Mouse (Mus musculus): Measurements from ENCODE around the gene Map2k5.

Map2k5 gene

GRCm38 (mm10) chr9:63339256-63339655 is 38.4 kb downstream of the Map2k5 start:
- no peak for DNase-seq (ENCODE audit: low spot score in 2 of 2)

- no peak for DNase-seq (ENCODE audit: low spot score in 2 of 2)
Measured at GRCm38 (mm10) chr9:63338716-63339115, 39.0 kb downstream of the Map2k5 start.

GRCm38 (mm10) chr9:63335816-63336215 is 41.9 kb downstream of the Map2k5 start:
- no peak for DNase-seq (ENCODE audit: low spot score in 2 of 2)

GRCm38 (mm10) chr9:63333074-63333473 is 44.6 kb downstream of the Map2k5 start:
- no peak for DNase-seq (ENCODE audit: low spot score in 2 of 2)

- DNase-seq (ENCODE audit: low spot score in 2 of 2), result no peak
Measured at GRCm38 (mm10) chr9:63331246-63331645, 46.5 kb downstream of the Map2k5 start.

- no peak for DNase-seq (ENCODE audit: low spot score in 2 of 2)
Measured at GRCm38 (mm10) chr9:63328958-63329685, 48.6 kb downstream of the Map2k5 start.

GRCm38 (mm10) chr9:63315231-63315630 is 62.5 kb downstream of the Map2k5 start:
- no peak for DNase-seq (ENCODE audit: low spot score in 2 of 2)

GRCm38 (mm10) chr9:63314126-63314525 is 63.6 kb downstream of the Map2k5 start:
- DNase-seq (ENCODE audit: low spot score in 2 of 2), result no peak

GRCm38 (mm10) chr9:63309956-63310355 is 67.7 kb downstream of the Map2k5 start:
- no peak for DNase-seq (ENCODE audit: low spot score in 2 of 2)

- peak in 1 of 2 experiments; percentile 15 for DNase-seq (ENCODE audit: low spot score in 2 of 2)
Measured at GRCm38 (mm10) chr9:63309008-63309407, 68.7 kb downstream of the Map2k5 start.

GRCm38 (mm10) chr9:63308441-63308840 is 69.3 kb downstream of the Map2k5 start:
- no peak for DNase-seq (ENCODE audit: low spot score in 2 of 2)

GRCm38 (mm10) chr9:63302511-63302910 is 75.2 kb downstream of the Map2k5 start:
- peak in 1 of 2 experiments; percentile 24 for DNase-seq (ENCODE audit: low spot score in 2 of 2)

GRCm38 (mm10) chr9:63298656-63299055 is 79.0 kb downstream of the Map2k5 start:
- DNase-seq (ENCODE audit: low spot score in 2 of 2), result no peak

GRCm38 (mm10) chr9:63295551-63295958 is 82.1 kb downstream of the Map2k5 start:
- no peak for DNase-seq (ENCODE audit: low spot score in 2 of 2)

GRCm38 (mm10) chr9:63294846-63295245 is 82.9 kb downstream of the Map2k5 start:
- DNase-seq (ENCODE audit: low spot score in 2 of 2), result no peak

GRCm38 (mm10) chr9:63293781-63294480 is 83.8 kb downstream of the Map2k5 start:
- no peak for DNase-seq (ENCODE audit: low spot score in 2 of 2)

- DNase-seq (ENCODE audit: low spot score in 2 of 2), result no peak
Measured at GRCm38 (mm10) chr9:63288676-63289075, 89.0 kb downstream of the Map2k5 start.

- no peak for DNase-seq (ENCODE audit: low spot score in 2 of 2)
Measured at GRCm38 (mm10) chr9:63284392-63284791, 93.3 kb downstream of the Map2k5 start.

GRCm38 (mm10) chr9:63281996-63282395 is 95.7 kb downstream of the Map2k5 start:
- DNase-seq (ENCODE audit: low spot score in 2 of 2), result no peak

GRCm38 (mm10) chr9:63281086-63281485 is 96.6 kb downstream of the Map2k5 start:
- DNase-seq (ENCODE audit: low spot score in 2 of 2), result no peak

GRCm38 (mm10) chr9:63273781-63274180 is 103.9 kb downstream of the Map2k5 start:
- DNase-seq (ENCODE audit: low spot score in 2 of 2), result no peak

GRCm38 (mm10) chr9:63269839-63270238 is 107.9 kb downstream of the Map2k5 start:
- no peak for DNase-seq (ENCODE audit: low spot score in 2 of 2)

GRCm38 (mm10) chr9:63263188-63263587 is 114.5 kb downstream of the Map2k5 start:
- no peak for DNase-seq (ENCODE audit: low spot score in 2 of 2)

All from urinary bladder, postnatal 36 days (tissue).